10 mouse cellular contexts compared by ENCODE assay signal in genomic region chr8:117314308-117314953, GRCm38 (mm10). TPM values are rescaled to one million over a fixed set of nuclear protein-coding genes. Genes with fewer than 3 reads are reported as not detected.
DNase-seq lines count a peak whose midpoint lies in the region; ATAC-seq and TF ChIP-seq lines count a peak whose summit lies in the region.
"Had no signal": no experiment of that assay in that cellular context is flagged by ENCODE, and none has a peak within 500 bp of the region (broad histone marks: within the 10 kb centered on the region; RNA-seq: fewer than 3 reads in every experiment).

No protein-coding gene starts in this region.

- TF ChIP-seq POLR2A in ES-Bruce4 (IDR thresholded peaks at IDR 0.05; ENCODE audit: insufficient read depth, low read length): no peak

- TF ChIP-seq CTCF in ES-Bruce4 (IDR thresholded peaks at IDR 0.05; ENCODE audit: low read depth, low read length): no peak
- no peak for TF ChIP-seq CTCF in lung, postnatal 0 days (IDR thresholded peaks at IDR 0.05)

- H3K4me1 ChIP-seq in ES-Bruce4 (ENCODE audit: control insufficient read depth, insufficient read depth, low read length): peaks cover 2% of the 10 kb centered on the region
- peaks cover 27% of the 10 kb centered on the region for H3K4me1 ChIP-seq in intestine, embryonic 15.5 days (replicated peaks)
- H3K4me1 ChIP-seq in lung, postnatal 0 days (ENCODE audit: insufficient read depth, low read depth, low read length): no peaks in the 10 kb centered on the region; the same call in 1 of the 2 replicates

- 0 out of 2 replicates have a peak, but pooled peaks cover 4% of the 10 kb centered on the region for H3K36me3 ChIP-seq in ES-Bruce4 (ENCODE audit: control insufficient read depth, insufficient read depth, low read length, poor library complexity, severe bottlenecking)
- H3K36me3 ChIP-seq in intestine, embryonic 15.5 days: no peaks in the 10 kb centered on the region
- no peaks in the 10 kb centered on the region for H3K36me3 ChIP-seq in lung, postnatal 0 days (ENCODE audit: insufficient read depth, low read length)

- peak overlapping the region; percentile 30; the same call in 1 of the 2 replicates for H3K4me2 ChIP-seq in intestine, embryonic 15.5 days (replicated peaks)
- H3K4me2 ChIP-seq in lung, postnatal 0 days (replicated peaks; ENCODE audit: low read depth, low read length): no peak overlapping the region
- H3K4me2 ChIP-seq: heart, embryonic 11.5 days had no signal

- DNase-seq in embryo, embryonic 9.5 days (ENCODE audit: extremely low spot score): peak; percentile 55
- peak; percentile 62 for DNase-seq in mesoderm, embryonic 11.5 days (ENCODE audit: low read depth, low spot score)
- DNase-seq in thymus, postnatal 14 days: no peak
- DNase-seq in lung, postnatal 0 days (ENCODE audit: low spot score): no peak
- no peak for DNase-seq in heart, postnatal 14 days
- DNase-seq in left cerebral cortex, adult 18-20 months (ENCODE audit: low spot score in 2 of 2): no peak

- intact Hi-C loops in heart, postnatal 14 days (cut with DNase I): no loop called here

- 20% methylated on average over 8 of the region's 8 CpGs for WGBS in intestine, embryonic 15.5 days
- 42% methylated on average over 8 of the region's 8 CpGs for WGBS in lung, postnatal 0 days

- no peaks in the 10 kb centered on the region for H3K27me3 ChIP-seq in ES-Bruce4 (ENCODE audit: control insufficient read depth, insufficient read depth, low read length, poor library complexity, severe bottlenecking)
- no peaks in the 10 kb centered on the region for H3K27me3 ChIP-seq in intestine, embryonic 15.5 days (replicated peaks)
- no peaks in the 10 kb centered on the region for H3K27me3 ChIP-seq in lung, postnatal 0 days (replicated peaks; ENCODE audit: insufficient read depth, low read length)

- H3K27ac ChIP-seq in ES-Bruce4 (ENCODE audit: insufficient read depth, low read length): peak overlapping the region; percentile 7; the same call in 1 of the 2 replicates
- H3K27ac ChIP-seq in intestine, embryonic 15.5 days: peak overlapping the region; percentile 51
- H3K27ac ChIP-seq in lung, postnatal 0 days (ENCODE audit: low read length): no peak overlapping the region

- no peak overlapping the region for H3K4me3 ChIP-seq in ES-Bruce4 (ENCODE audit: low read depth, low read length)
- H3K4me3 ChIP-seq in intestine, embryonic 15.5 days (replicated peaks): no peak overlapping the region
- H3K4me3 ChIP-seq in lung, postnatal 0 days (ENCODE audit: low read depth, low read length): no peak overlapping the region

- no peak overlapping the region for H3K9ac ChIP-seq in ES-Bruce4 (ENCODE audit: low read depth, poor library complexity, severe bottlenecking)
- no peak overlapping the region for H3K9ac ChIP-seq in intestine, embryonic 15.5 days
- H3K9ac ChIP-seq in lung, postnatal 0 days (replicated peaks; ENCODE audit: low read depth): no peak overlapping the region

- H3K9me3 ChIP-seq in ES-Bruce4 (replicated peaks; ENCODE audit: control insufficient read depth, insufficient read depth, low read length, poor library complexity, severe bottlenecking): no peaks in the 10 kb centered on the region
- no peaks in the 10 kb centered on the region for H3K9me3 ChIP-seq in intestine, embryonic 15.5 days
- H3K9me3 ChIP-seq in lung, postnatal 0 days (ENCODE audit: low read length): no peaks in the 10 kb centered on the region
- H3K9me3 ChIP-seq: G1E had no signal

- peak; percentile 78 for TF ChIP-seq EP300 in ES-Bruce4 (IDR thresholded peaks at IDR 0.05; ENCODE audit: insufficient read depth, low read depth, low read length)
- TF ChIP-seq EP300 in lung, postnatal 0 days (IDR thresholded peaks at IDR 0.05): no peak

- peak; percentile 70 for ATAC-seq in intestine, embryonic 15.5 days
- no peak for ATAC-seq in lung, postnatal 0 days

RNA-seq across cellular contexts. Expression of gene Cmip, which starts 57.6 kb away (rescaled TPM):
- 64.9 and 67.9 TPM in 2 replicates for polyA plus RNA-seq in ES-Bruce4 (2011; ENCODE audit: insufficient read depth, insufficient read length, low read depth, missing spikeins)
- 25.4 and 29.2 TPM in 2 replicates for polyA plus RNA-seq in intestine, embryonic 15.5 days (2015; fragmentation: Nextera tagmentation; extraction: Ambion mirVana)
- 27.6 and 29.6 TPM in 2 replicates for polyA plus RNA-seq in lung, postnatal 0 days (2015; fragmentation: Nextera tagmentation; extraction: Ambion mirVana)
- total RNA-seq in heart, postnatal 14 days (2021): 10 to 100 TPM; 29.5 to 30.9 TPM
- 100 to 1,000 TPM; 299 to 317 TPM for total RNA-seq in left cerebral cortex, adult 18-20 months (2021)

Comparison
In these comparisons a context has a peak if more than half of its experiments do, and no peak if none do; other contexts are left out.
1. DNase-seq: peak in embryo, embryonic 9.5 days (single experiment) and mesoderm, embryonic 11.5 days (single experiment); none in thymus, postnatal 14 days (single experiment), lung, postnatal 0 days (single experiment), heart, postnatal 14 days (0 of 2) and left cerebral cortex, adult 18-20 months (0 of 2).